Mouse (Mus musculus) testis, postnatal 10 days (tissue): ENCODE data around the gene Chd3.

Experiments
- DNase-seq: peaks from one replicate; pipeline ENCODE4 v3.0.0; 2021; ENCODE audit warnings: low spot score

Chd3 gene

DNA sequence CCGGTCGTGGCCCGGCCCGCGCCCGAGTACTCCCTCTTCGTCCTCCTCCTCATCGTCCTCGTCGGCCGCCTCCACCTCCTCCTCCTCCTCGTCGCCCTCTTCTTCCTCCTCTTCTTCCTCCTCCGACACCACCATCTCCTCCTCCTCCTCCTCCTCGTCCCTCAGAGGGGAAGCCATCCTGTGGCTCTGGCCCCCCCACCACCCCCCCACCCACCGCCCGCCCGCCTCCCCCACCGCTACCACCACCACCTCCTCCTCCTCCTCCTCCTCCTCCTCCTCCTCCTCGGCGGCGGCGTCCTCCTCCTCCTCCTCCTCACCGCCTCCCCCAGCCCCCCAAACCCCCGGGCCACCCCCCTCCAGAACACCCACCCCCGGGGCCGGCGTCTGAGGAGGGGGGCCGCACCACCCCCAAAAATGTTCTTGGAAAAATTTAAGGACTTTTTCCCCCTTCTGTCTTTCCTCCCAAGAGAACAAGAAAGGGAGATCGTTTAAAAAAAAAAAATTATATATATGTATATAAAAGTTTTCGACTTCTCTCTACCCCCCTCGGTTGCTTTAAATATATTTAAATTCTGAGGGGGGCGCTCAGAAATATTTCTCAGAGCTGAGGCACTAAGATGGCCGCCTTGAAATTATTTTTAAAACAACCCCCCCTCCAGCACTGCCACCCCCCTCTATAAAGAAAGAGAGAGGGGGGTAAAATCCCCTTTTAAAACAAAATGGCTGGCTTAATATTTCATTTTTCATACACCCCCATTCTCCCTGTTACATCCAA lies at the start of gene Chd3:
Gene Chd3 (minus strand): TSS at position 192 of the 775 bp plus-strand sequence.
- no peak for DNase-seq

DNA sequence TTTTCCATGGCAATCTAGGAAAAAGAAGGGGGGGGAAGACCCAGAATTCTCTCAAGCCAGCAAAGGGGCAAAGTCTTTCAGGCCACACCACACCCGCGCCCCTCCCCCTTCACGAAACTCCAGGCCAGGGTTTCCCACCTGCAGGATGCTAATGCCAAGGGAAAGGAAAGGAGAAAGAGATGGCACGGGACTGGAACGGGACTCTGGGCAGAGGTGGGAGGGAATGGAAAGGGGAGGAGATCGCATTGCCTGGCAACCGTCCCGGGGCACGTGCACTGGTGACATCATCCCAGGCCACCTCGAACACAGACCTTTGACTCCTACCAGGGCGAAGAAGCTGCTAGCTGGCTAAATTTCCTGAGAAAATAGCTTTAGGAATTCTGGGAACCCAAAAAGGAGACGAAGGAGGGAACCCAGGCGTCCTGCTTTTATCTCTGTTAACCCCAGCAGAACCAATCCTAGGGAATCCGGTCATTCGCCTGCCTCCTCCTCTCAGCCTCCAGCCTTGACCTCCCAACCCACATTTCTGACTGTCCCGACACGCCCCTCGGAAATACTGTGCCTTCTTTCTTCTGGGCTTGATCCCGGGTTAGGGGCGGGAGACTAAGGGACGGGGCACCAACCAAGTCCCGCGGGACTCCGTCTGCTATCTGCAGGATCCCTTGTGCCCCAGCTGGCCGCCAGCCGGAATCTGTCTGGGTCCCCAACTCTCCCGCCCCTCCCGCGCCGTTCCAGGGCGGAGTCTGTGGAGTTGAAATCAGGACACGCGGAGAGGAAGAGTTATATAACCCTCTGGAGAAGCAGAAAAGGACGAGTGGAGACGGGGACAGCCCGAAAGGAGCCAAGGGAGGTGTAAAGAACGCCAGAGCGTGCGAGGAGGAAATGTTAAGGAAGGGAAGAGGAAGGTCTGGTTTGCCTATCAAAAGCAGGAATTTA lies 48.5 kb upstream of the Chd3 start:
- DNase-seq = peak; percentile 99

DNA sequence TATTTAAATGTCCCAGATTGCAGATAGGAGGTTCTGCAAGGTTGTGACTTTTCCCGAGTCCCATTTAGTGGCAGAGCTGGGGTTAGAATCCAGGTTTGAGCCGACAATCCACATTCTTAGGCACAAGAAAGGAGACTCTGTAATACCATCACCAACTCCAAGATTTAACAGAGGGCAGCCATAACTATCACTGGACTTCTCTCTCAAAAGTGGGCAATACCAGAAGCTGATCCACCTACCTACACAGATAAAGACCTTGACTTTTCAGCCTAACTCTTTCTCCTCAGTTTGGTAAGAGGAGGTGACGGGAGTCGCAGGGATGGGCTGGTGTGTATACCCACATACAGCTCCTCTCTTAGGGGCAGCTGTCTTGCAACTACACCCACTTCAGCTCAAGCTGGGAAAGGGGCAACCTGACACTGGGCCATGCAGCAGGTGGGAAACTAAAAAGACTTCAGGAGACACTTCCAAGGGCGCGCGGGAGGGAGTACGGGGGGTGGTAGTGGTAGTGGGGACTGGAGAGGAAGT lies 47.8 kb upstream of the Chd3 start:
- DNase-seq = no peak

DNA sequence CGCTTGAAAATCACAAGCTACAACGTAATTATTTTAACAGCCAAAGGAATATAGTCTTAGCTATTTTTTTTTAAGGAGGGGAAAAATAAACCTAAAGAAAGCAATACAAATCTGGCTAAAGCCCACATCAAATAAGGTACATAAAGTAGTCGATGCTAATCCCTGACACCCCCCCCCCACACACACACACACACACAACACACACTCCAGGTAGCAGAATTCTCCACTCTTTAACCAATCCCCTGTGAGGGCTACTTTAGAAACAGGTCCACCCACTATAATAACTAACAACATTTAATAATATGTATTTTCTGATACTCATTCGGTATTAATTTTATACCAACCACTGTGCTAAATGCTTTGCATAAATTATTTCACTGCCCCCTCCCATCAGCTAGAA lies 47.3 kb upstream of the Chd3 start:
- DNase-seq = no peak

DNA sequence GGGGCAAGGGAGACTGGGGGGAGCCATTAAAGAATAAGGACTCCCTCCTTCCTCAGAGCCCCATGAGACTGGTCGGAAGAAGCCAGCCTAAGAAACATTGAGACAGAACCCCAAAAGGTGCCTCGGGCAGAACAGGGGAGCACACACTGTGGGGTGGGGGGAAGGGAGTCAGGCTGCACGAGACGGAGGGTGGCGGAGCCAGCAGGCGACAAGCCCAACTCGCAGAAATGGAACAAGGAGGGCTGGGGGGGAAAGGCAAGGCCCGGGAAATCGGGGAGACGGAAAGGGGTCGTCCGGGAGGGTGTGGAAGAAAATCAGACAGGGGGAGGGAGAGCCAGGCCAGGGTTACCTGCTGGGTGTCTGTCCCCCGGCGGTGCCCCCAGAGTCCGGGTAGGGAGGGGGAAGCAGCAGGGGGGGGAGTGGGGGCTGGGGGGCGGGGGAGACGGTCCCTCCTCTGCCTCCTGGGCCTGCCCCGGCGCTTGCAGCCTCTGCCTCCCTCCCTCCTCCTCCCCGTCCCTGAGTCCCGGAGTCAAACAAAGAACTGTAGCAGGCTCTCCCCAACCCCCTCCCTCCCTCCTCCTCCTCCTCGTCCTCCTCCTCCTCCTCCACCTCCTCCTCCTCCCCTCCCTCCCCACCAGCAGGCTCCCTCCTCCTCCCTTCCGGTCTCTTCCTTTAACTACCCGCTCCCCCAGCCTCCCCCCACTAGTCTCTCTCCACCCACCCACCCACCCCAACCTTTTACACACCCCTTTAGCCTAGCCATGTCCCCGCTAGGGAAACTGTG lies 46.7 kb upstream of the Chd3 start:
- peak; percentile 75 for DNase-seq

DNA sequence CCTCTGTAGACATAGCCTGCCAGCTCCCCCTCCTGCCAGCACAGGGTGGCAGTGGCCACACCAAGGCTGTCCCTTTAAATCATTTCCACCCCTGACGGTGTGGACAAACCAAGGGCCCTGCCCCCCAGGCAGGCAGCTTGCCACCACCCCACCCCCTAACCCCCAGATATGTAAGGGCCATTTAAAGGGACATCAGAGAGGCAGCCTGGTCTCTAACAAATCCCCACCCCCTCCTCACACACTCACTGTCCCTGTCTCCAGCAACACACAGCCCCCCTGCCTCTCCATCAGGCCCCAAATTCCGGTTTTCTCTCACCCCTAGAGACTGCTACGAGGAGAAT lies 46.1 kb upstream of the Chd3 start:
- DNase-seq = peak; percentile 70

DNA sequence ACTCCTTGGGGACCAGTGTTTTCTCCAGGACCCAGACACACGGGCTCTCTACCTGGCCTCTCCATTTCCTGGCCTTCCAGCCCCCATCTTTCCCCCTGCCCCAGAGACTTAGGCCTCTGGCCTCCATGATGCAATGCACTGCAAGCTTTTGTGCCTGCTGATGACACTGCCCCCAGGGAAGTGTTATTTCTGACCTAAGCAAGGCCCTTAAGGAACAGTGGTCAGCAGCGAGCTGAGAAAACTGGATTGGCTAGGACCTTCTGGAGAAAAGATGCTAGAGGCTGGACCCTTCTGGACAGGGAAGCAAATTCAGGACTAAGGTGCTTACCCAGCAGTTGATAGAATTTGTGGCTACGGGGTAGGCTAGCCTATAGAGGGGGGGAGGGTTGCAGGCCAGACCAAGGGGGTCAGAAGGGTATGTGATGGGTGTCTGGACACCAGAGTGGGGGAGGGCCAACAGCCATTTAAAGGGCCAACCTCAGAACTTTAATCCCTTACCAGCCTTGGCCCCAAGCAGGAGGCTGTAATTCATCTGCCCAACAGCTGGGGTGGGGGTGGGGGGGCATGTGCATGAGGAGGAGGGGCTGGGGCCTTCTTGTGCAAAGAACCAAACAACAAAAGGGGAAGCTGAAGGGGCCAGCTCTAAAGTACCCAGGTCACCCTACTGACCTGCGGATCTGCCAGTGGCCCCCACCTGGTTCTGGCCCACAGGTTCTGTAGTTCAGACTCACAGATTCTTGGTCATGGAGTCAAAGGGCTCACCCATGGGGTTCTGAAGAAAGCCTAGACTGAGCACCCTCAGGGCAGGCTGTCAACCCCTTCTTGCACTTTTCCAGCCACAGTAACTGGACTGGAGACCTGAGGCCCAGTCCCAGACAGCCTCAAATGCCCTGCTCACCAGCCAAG lies 45.5 kb upstream of the Chd3 start:
- no peak for DNase-seq

DNA sequence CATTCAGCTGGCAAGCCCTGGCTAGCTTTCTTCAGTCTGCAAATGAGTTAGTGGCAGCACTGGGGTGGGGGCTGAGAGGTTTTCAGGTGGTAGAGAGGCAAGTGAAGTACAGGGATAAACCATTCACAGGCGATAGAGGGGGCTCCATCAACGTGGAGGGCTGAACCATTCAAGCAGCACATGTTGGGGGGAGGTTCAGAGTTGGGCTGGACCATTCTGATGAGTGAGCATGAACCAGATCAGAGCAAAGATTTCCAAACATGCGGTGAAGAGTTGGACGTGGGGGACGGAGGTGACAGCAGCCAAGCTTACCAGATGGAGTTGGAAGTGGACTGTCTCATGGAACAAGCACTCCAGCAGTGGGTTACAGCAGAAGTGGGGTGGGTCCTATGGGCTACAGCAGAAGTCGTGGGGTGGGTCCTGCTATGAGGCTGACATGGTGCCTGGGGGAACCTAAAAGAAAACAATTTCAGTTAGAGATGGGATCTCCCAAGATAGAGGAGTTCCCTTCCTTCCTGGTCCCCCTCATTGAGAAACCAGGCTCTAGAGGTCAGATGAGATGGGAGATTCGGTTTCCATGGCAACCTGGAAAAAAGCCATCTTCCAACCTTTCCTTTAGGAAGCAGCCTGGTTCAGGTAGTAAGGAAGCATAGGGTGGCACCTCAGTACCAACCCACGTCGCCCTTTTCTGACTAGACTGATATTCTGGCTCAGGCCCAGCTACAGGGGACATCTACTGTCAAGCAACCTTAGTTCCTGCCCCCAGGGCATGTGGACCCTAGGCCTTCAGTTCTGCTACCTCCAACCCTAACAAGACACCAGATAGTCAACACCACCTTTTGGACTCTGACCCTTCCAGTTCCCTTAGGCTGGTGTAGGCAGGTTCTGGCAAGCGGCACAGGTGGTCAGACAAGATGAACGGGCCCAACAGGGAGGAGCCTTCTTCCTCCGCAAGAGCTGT lies 44.3 kb upstream of the Chd3 start, which contains the start of gene Kdm6b:
Gene Kdm6b (minus strand): TSS at position 455 of the 961 bp plus-strand sequence.
- no peak for DNase-seq

DNA sequence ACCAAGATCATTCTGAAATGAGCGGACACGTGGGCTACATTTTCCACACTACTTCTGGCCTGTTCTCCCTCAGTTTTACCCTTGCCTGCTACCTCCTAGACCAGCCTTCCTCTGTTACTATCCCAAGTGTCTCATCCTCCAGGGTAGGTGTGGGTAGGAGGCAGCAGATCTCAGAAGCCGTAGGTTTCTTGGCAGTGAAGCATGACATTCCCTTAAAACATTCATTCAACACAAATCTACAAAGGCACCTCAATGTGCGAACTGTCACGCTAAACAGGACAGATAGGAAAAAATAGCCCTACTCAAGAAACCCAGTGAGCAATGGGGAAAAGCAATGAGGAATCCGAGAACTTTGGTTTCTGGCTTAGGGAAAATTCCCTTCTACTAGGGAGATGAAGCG lies 43.3 kb upstream of the Chd3 start:
- no peak for DNase-seq

DNA sequence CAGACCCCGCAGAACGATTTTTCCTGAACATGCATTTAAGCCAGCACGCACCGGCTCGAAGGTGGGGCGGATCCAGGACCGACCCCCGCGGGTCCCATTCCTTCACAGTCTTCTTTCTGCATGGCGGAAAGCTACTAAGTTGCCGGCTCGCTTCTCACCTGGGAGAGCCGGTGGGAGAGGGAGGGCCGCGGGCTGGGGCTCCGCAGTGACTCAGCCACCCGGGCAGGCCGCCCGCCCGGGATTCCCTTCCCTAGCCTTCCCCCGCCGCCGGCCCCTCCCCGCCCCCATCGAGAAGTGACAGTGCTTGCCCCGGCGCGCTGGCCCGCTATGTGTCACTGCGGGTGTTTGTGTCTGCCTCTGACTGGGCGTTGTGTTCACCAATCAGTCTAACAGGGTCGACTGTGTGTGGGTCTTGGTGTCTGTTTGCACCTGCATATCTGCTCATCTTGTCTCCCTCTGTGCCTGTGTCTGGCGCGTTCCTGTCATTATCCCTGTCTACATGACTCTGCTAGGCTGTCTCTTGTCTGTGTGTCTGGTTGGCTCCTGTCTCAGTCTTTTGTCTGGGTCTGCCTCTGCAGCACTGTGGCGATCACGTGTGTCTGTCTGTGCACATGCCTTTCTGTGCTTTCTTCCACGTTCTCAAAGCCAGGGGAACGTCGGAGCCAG lies 42.5 kb upstream of the Chd3 start:
- DNase-seq = peak; percentile 83

DNA sequence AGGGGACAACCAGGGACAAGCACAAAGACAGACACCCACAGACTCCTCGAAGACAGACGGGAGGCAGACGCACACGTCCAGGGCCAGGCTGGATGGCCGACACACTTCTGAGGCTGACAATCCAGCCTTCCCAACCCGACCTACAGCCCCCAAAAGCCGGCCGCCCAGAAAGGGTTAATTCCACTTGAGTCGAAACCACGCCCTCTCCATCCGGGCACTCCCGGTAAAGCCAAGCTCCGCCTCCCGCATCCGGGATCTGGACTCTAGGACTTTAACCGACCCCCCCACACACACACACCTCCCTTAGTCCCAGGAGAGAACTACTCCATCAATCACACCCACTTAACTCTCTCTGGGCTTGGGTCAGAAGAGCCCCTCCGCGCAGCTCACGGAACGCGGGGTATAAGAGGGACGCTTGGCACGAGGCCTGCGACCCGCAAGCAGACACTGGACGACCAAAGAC lies 41.9 kb upstream of the Chd3 start:
- peak; percentile 99 for DNase-seq

DNA sequence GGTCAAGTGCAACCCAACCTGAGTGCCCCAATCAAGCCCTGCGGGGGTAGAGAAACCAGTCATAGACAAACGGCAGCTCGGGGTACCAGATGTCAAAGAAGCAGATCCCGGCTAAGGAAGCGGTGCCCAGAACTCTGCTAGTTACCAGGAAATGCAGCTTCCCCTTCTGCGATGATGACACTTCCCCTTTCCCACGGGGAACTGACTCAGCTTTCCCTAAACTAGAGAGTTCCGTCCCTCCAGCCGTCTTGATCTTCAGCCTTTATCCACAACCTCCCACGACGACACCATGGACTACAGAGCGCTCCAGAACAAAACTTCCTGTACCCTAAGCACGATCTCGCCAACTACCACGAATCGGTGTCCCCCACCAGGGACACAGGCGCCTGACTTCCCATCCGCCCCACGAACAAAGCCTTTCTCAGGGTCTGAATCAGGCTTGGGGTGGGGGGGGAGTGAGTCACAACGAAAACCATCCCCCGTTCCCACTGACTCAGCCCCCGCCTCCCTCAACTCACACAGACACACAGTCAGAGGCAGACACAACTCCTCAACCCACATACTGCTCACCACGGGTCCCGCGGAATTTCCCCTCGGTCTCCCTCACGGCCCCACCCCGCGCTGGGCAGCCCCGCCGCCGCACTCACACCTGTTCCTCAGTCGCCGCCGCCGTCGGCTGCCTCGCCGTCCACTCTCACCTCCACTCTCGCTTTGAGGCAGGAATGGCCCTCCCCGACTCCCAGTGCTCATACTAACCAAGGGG lies 41.3 kb upstream of the Chd3 start:
- peak; percentile 76 for DNase-seq

DNA sequence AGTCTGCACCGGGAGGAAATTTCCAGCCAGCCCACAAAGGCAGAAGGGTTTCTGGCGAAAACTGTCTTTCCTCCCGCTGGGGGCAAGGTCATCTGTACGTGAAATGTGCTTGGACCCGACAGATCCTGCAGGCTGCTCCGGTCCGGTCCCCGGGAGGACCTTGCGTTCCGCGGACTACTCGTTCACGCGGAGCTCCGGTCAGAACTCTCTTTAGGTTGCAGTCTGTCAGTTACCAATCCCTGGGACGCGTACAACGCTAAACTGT lies 40.8 kb upstream of the Chd3 start:
- no peak for DNase-seq

DNA sequence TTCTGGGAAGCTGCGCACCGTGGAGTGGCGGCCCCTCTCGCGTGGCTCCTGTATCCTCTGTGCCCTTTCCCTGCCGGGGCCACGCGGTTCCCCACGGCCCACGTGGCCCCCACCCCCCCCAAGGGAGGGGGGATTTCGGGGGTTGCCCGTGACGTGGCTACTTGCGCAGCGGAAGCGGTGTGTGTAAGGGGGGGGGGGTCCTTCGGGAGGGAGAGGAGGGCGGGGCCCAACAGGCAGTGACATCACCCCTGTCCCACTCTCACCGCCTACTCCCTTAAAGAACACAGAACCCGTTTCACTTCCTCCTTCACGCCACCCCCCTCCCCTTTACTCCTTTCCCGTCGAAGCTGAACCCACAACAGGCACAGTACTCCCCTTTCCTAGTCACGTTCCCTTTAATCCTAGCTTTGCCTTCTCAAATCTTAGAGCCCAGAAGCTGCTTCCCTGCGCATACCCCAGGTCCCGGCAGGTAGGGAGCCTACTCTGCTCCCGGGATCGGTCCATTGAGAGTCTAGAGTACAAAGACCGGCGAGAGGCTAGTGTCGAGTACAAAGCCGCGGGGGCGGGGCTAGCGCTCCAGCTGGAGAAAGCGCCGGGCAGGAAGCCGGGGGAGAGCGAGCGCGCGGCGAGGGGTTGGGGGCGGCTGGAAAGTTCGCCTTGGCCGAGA lies 40.3 kb upstream of the Chd3 start:
- peak; percentile 94 for DNase-seq

DNA sequence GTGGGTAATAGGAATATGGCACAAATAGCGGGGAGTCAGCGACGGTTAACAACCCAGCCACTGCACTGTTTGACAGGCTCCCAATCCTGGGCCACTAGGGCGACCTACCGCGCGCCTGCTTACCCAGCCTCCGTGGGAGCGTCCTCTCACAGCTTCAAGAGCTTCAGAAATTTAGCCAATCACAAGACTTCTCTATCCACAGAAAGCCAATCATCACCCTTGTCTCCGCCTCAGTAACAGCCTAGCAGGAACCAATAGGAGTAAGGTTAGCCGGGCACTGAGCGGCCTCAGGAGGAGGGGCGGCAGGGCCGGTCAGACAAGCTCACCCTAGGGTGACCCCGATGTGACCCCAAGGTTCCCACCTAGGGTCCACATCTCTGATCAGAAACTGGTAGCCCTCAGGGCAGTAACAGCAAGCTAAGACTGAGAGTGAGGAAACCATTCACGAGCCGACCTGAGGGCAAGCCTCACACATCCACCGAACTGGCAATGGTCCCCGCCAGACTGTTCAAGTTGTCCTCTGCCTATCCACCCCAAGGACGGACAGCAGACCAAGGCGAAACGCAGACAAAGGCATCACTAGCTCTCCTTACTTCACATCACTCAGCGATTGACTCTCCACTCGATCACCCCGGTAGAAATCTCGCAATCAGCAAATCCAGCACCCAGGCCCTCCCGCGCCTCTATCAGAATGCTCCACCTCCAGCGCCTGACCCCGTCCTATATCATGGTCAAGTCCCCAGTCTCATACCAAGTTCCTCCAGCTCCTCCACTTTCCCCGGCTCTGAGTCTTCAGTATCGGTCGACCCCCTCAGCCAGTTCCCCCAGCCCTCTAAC lies 39.6 kb upstream of the Chd3 start:
- peak; percentile 73 for DNase-seq

DNA sequence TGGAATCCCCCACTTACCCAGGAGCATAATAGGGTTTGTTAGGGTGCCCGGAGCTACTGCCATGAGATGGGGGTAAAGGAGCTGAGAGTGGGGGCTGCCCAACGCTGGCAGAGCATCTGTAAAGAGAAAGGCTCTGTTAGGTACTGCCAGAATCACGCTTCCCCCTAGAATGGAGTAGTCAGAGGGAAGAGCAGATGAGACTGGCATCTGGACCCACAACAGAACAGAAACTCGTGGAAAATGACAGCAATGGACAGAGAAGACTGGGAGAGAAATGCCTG lies 38.5 kb upstream of the Chd3 start:
- DNase-seq = no peak
